Mouse (Mus musculus) gastrocnemius, adult 18-20 months (tissue): ENCODE measurements around the gene Pramef8. TPM values are rescaled to one million over a fixed set of nuclear protein-coding genes. Genes with fewer than 3 reads are reported as not detected.
"Not testable (repeated sequence)": the region's sequence is repeated elsewhere in the genome, so short reads cannot be mapped to it uniquely, and the experiment has no call there.

Experiments used
- DNase-seq: peaks from one replicate; pipeline ENCODE4 v3.0.0; 2021; ENCODE audit warnings: low spot score
- long read RNA-seq, 2 experiments: library from polyadenylated mRNA; stranded (forward); transcript quantifications; one replicate each; pipeline ENCODE4 v2.0.0; 2021
- total RNA-seq, 2 experiments: library from RNA; stranded (reverse); gene quantifications; 2 replicates each; pipeline ENCODE4 v1.2.3; 2021

The Pramef8 gene
- 1 to 10 TPM; 6.1 to 7.7 TPM for total RNA-seq
- long read RNA-seq, experiment 1, transcript Pramef8-202 (5 exons, 3,886 nt): major isoform, 5 of 8 reads
- long read RNA-seq, experiment 1, partial matches to known transcripts: 0 of 8 reads
- long read RNA-seq, experiment 1, other reads (novel, unspliced or antisense): 1 of 8 reads
- long read RNA-seq, experiment 2, transcript Pramef8-202 (5 exons, 3,886 nt): major isoform, 6 of 12 reads
- long read RNA-seq, experiment 2, partial matches to known transcripts: 1 of 12 reads
- long read RNA-seq, experiment 2, other reads (novel, unspliced or antisense): 2 of 12 reads

GRCm38 (mm10) chr4:143412219-143413092 lies at the start of gene Pramef8:
Gene Pramef8 (plus strand): TSS chr4:143412426.
- DNase-seq: peak; percentile 92

- DNase-seq: no peak
These were observed 45.7 kb upstream of the Pramef8 start for GRCm38 (mm10) chr4:143366415-143367041.

- no peak for DNase-seq
These were observed 32.7 kb upstream of the Pramef8 start for GRCm38 (mm10) chr4:143379480-143379879.

- DNase-seq: no peak
These were observed 32.1 kb upstream of the Pramef8 start for GRCm38 (mm10) chr4:143379931-143380715.

- no peak for DNase-seq
These were observed 31.6 kb upstream of the Pramef8 start for GRCm38 (mm10) chr4:143380716-143381004.

- DNase-seq: no peak
These were observed 30.1 kb upstream of the Pramef8 start for GRCm38 (mm10) chr4:143382163-143382562.

- DNase-seq: no peak
These were observed 28.6 kb upstream of the Pramef8 start for GRCm38 (mm10) chr4:143383646-143384045.

- DNase-seq: peak; percentile 21
These were observed 23.1 kb upstream of the Pramef8 start for GRCm38 (mm10) chr4:143388955-143389702.

- DNase-seq: no peak
These were observed 18.0 kb upstream of the Pramef8 start, which contains the start of gene Pramel1 for GRCm38 (mm10) chr4:143394181-143394580. Gene Pramel1 (plus strand): TSS chr4:143394428.

- DNase-seq: no peak
These were observed 534 bp upstream of the Pramef8 start for GRCm38 (mm10) chr4:143411566-143412218.

- no peak for DNase-seq
These were observed 1.4 kb downstream of the Pramef8 start for GRCm38 (mm10) chr4:143413621-143414020.

- no peak for DNase-seq
These were observed 1.9 kb downstream of the Pramef8 start for GRCm38 (mm10) chr4:143414121-143414520.

GRCm38 (mm10) chr4:143426770-143427169 lies 14.5 kb downstream of the Pramef8 start:
- DNase-seq: not testable (repeated sequence)

- no peak for DNase-seq
These were observed 38.0 kb downstream of the Pramef8 start, which contains the start of gene Oog4 for GRCm38 (mm10) chr4:143450224-143450623. Gene Oog4 (minus strand): TSS chr4:143450324.

Other genes starting within 250 kb of the Pramef8 start
- gene Prdm2, start 199.4 kb upstream of the Pramef8 start, total RNA-seq: 10 to 100 TPM; 22.8 to 26.3 TPM
- 1 to 10 TPM; 4.7 to 5.2 TPM for gene Pdpn, start 112.9 kb upstream of the Pramef8 start, total RNA-seq
- 10 to 100 TPM; 33.4 to 37.4 TPM for gene Lrrc38, start 62.7 kb upstream of the Pramef8 start, total RNA-seq
- gene Pramel1, start 18.0 kb upstream of the Pramef8 start, total RNA-seq: not detected
- gene Oog4, start 37.9 kb downstream of the Pramef8 start, total RNA-seq: not detected
- not detected for gene Gm13043, start 98.9 kb downstream of the Pramef8 start, total RNA-seq
- not detected for gene Gm13040, start 123.5 kb downstream of the Pramef8 start, total RNA-seq
- not detected for gene BC080695, start 139.3 kb downstream of the Pramef8 start, total RNA-seq
- not detected for gene Gm13057, start 139.3 kb downstream of the Pramef8 start, total RNA-seq
- not detected for gene Gm13083, start 202.6 kb downstream of the Pramef8 start, total RNA-seq
- not detected for gene Gm13088, start 244.8 kb downstream of the Pramef8 start, total RNA-seq